ENCODE assay signal across 21 mouse cellular contexts in the genomic region with DNA sequence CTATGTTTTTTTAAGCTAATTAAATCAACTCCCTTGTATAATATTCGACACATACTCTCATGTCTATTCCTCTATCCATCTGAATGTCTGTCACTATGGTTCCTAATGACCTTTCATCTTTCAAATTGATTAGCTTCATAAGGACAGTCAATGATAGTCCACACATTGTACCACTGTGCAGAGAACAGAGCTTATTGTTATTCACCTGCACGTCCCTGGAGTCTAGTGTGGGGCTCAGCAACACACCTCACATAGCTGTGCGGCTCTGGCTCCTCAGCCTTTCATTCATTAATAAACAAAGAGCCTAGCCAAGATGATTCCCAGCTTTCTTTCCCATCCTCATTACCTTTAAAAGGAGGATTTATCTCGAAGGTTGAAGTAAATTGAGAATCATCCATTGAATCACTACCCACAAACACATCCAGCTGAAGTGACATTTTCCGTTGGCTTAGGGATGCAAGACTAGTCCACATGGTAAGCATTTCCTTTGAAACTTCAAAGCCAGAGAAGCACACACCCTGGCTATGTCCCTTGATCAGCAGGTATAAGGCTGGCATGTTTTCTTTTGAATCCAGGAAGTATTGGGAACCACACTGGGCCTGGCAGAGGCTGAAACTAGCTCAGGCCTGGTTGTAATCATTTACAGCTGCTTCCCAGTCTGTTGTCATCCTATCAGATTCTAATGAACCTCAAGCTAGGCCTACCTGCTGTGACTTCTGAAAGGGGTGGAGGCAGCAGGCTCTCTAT.
DNase-seq lines count a peak whose midpoint lies in the region; ATAC-seq lines count a peak whose summit lies in the region.
"Had no signal": no experiment of that assay in that cellular context is flagged by ENCODE, and none has a peak within 500 bp of the region (broad histone marks: within the 10 kb centered on the region; RNA-seq: fewer than 3 reads in every experiment).

No protein-coding gene starts in this region.

- H3K4me3 ChIP-seq in limb, embryonic 11.5 days (ENCODE audit: low read depth, low read length) = no peak overlapping the region
- H3K4me3 ChIP-seq in limb, embryonic 10.5 days = no peak overlapping the region
- H3K4me3 ChIP-seq: embryonic facial prominence, embryonic 13.5 days; gastrocnemius, adult 2 months; heart, embryonic 12.5 days; layer of hippocampus, adult 2 months; midbrain, embryonic 12.5 days had no signal

- no peaks in the 10 kb centered on the region; the same call in 1 of the 2 replicates for H3K4me1 ChIP-seq in limb, embryonic 11.5 days (ENCODE audit: control insufficient read depth, insufficient read depth, low read length)
- H3K4me1 ChIP-seq in limb, embryonic 10.5 days = peaks cover 8% of the 10 kb centered on the region
- H3K4me1 ChIP-seq: heart, embryonic 12.5 days; midbrain, embryonic 12.5 days had no signal

- no peak overlapping the region for H3K27ac ChIP-seq in limb, embryonic 11.5 days (replicated peaks; ENCODE audit: low read depth, low read length)
- no peak overlapping the region for H3K27ac ChIP-seq in limb, embryonic 10.5 days
- H3K27ac ChIP-seq: embryonic facial prominence, embryonic 13.5 days; gastrocnemius, adult 2 months; layer of hippocampus, adult 2 months; midbrain, embryonic 12.5 days had no signal

- peak; percentile 15 for DNase-seq in embryo, embryonic 10 days (ENCODE audit: low spot score)
- no peak for DNase-seq in embryo, embryonic 9.5 days (ENCODE audit: extremely low spot score)
- peak; percentile 28 for DNase-seq in limb, embryonic 11.5 days (ENCODE audit: low spot score)
- DNase-seq in limb, embryonic 10.5 days (ENCODE audit: low spot score) = no peak
- DNase-seq in 416B (ENCODE audit: low read depth) = peak; percentile 22
- DNase-seq in mesoderm, embryonic 11.5 days (ENCODE audit: low read depth, low spot score) = peak; percentile 18
- no peak for DNase-seq in cerebellum, adult 8-10 months
- DNase-seq: adrenal gland, postnatal 10 days; cerebellum, adult 11 months; cerebellum, postnatal 25 days; gastrocnemius, adult 2 months; heart, postnatal 14 days; kidney, adult 18-20 months; kidney, postnatal 14 days; lung, adult 2 months had no signal

- H3K27me3 ChIP-seq in limb, embryonic 11.5 days (ENCODE audit: control insufficient read depth, insufficient read depth, low read length) = no peaks in the 10 kb centered on the region
- H3K27me3 ChIP-seq in limb, embryonic 10.5 days (ENCODE audit: low read depth, poor library complexity, severe bottlenecking) = no peaks in the 10 kb centered on the region
- H3K27me3 ChIP-seq: embryonic facial prominence, embryonic 13.5 days; heart, embryonic 12.5 days; midbrain, embryonic 12.5 days had no signal

- H3K9me3 ChIP-seq in limb, embryonic 11.5 days (ENCODE audit: control insufficient read depth, low read length) = no peaks in the 10 kb centered on the region
- no peaks in the 10 kb centered on the region for H3K9me3 ChIP-seq in limb, embryonic 10.5 days (replicated peaks)
- H3K9me3 ChIP-seq: embryonic facial prominence, embryonic 13.5 days; heart, embryonic 12.5 days; midbrain, embryonic 12.5 days had no signal

- H3K36me3 ChIP-seq in limb, embryonic 11.5 days (ENCODE audit: control insufficient read depth, insufficient read depth, low read length) = no peaks in the 10 kb centered on the region
- H3K36me3 ChIP-seq in limb, embryonic 10.5 days = no peaks in the 10 kb centered on the region
- H3K36me3 ChIP-seq: embryonic facial prominence, embryonic 13.5 days; heart, embryonic 12.5 days; midbrain, embryonic 12.5 days had no signal

- no peak for ATAC-seq in limb, embryonic 11.5 days (ENCODE audit: insufficient number of reproducible peaks, low FRiP score, low TSS enrichment, low read depth)
- no peak for ATAC-seq in inflammation-experienced regulatory T-cells, adult 6 months
- ATAC-seq: Patski had no signal

- no peak overlapping the region for H3K4me2 ChIP-seq in limb, embryonic 11.5 days (ENCODE audit: low read depth, severe bottlenecking)
- H3K4me2 ChIP-seq: embryonic facial prominence, embryonic 13.5 days; heart, embryonic 12.5 days; midbrain, embryonic 12.5 days had no signal

- H3K9ac ChIP-seq in limb, embryonic 11.5 days (ENCODE audit: low read length) = no peak overlapping the region
- H3K9ac ChIP-seq: embryonic facial prominence, embryonic 13.5 days; heart, embryonic 12.5 days; midbrain, embryonic 12.5 days had no signal

- 59% methylated on average over 5 of the region's 5 CpGs for WGBS in limb, embryonic 11.5 days
- 70% methylated on average over 5 of the region's 5 CpGs for WGBS in limb, embryonic 10.5 days

Comparison
In these comparisons a context has a peak if more than half of its experiments do, and no peak if none do; other contexts are left out.
1. DNase-seq: peak in embryo, embryonic 10 days (single experiment), limb, embryonic 11.5 days (single experiment), 416B (single experiment) and mesoderm, embryonic 11.5 days (single experiment); none in embryo, embryonic 9.5 days (single experiment), limb, embryonic 10.5 days (single experiment) and cerebellum, adult 8-10 months (single experiment).